Mouse (Mus musculus) midbrain, embryonic 13.5 days (tissue): ENCODE measurements at regions not wholly inside any gene's neighbourhood (a gene's known extent, or its start where the extent isn't known, plus 50 kb on each side); places are given as distances from the start of the nearest gene placed in this dataset.

ENCODE experiments used
- ATAC-seq: fragments of 200-750 bp; cut with Nextera tagmentation; 2 replicates; pipeline ENCODE4 v1.8.0; 2017; ENCODE audit warnings: mild to moderate bottlenecking, moderate TSS enrichment, moderate library complexity
- H3K27ac ChIP-seq: fragments of 300-500 bp; sonication (generic); 2 replicates; pipeline ENCODE4 v1.5.1; 2015; ENCODE audit warnings: inconsistent platforms, mild to moderate bottlenecking, moderate library complexity
- H3K27me3 ChIP-seq: fragments of 300-500 bp; sonication (generic); 2 replicates; pipeline ENCODE4 v1.6.1; 2015; ENCODE audit warnings: mild to moderate bottlenecking, inconsistent platforms
- H3K36me3 ChIP-seq: fragments of 300-500 bp; sonication (generic); 2 replicates; pipeline ENCODE4 v1.6.1; 2015; ENCODE audit warnings: mild to moderate bottlenecking, inconsistent platforms
- H3K4me1 ChIP-seq: fragments of 300-500 bp; sonication (generic); replicated peaks from 2 replicates; pipeline ENCODE4 v1.6.1; 2015; ENCODE audit warnings: inconsistent platforms
- H3K4me2 ChIP-seq: fragments of 300-500 bp; sonication (generic); replicated peaks from 2 replicates; pipeline ENCODE4 v1.6.1; 2015; ENCODE audit warnings: moderate library complexity, mild to moderate bottlenecking, inconsistent platforms
- H3K4me3 ChIP-seq: fragments of 300-500 bp; sonication (generic); replicated peaks from 2 replicates; pipeline ENCODE4 v1.5.1; 2015; ENCODE audit warnings: mild to moderate bottlenecking, inconsistent platforms
- H3K9ac ChIP-seq: fragments of 300-500 bp; sonication (generic); replicated peaks from 2 replicates; pipeline ENCODE4 v1.6.1; 2015; ENCODE audit warnings: mild to moderate bottlenecking, inconsistent platforms
- H3K9me3 ChIP-seq: fragments of 300-500 bp; sonication (generic); 2 replicates; pipeline ENCODE4 v1.6.1; 2016; ENCODE audit warnings: mild to moderate bottlenecking, inconsistent platforms
- WGBS: fragments of 180-500 bp; shearing (Covaris S2); methylation state at CpG from one replicate; pipeline ENCODE4 v1.1.7; 2015; 5-methylcytosine and 5-hydroxymethylcytosine counted together

DNA sequence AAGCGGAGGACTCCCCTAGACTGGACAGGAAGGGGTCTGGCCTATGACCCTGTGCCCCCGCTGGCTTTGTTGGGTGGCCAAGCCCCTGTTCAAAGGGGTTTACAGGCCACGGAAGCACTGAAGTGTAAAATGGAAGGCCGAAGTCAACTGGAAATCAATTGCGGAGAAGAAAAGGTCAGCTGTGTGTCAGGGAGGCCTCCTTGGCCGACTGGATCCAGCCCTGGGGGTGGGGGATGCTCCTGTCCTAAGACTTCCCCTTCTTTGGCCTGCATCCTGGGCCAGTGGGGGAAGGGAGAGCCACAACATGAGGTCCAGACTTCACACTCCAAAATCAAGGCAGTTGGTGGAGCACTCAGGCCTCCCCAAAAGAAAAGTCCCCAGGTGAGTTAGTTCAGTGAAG is 66.4 kb upstream of the Ret start:
- no peak overlapping the region for H3K4me2 ChIP-seq
- H3K4me1 ChIP-seq, result no peaks in the 10 kb centered on the region
- ATAC-seq, result no peak
- no peaks in the 10 kb centered on the region for H3K9me3 ChIP-seq
- H3K27ac ChIP-seq, result no peak overlapping the region
- WGBS, result 5% methylated on average over 6 of the region's 6 CpGs
- no peaks in the 10 kb centered on the region for H3K36me3 ChIP-seq
- H3K9ac ChIP-seq, result no peak overlapping the region
- no peaks in the 10 kb centered on the region for H3K27me3 ChIP-seq
- H3K4me3 ChIP-seq, result no peak overlapping the region

DNA sequence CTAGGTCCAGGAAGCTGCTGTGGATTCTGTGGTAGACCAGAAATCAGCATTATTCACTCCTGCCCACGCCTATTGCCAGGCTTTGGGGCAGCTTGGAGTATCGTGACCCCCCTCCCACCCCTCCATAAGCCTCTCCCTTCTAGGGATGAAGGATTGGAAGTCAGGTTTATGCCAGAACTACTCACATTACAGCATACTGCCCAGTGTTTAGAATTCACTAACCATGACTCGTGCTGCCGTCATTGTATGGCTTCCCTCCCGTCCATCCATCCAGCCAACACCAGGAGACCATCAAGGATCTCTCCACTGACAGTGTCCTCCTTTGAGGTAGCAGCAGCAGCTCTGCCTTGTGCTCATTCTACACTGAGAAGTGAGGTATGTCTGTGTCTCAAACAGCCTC is 62.4 kb upstream of the Ret start:
- Histone ChIP-seq H3K27ac (no peak overlapping the region), H3K9ac (no peak overlapping the region), H3K4me3 (no peak overlapping the region), H3K36me3 (no peaks in the 10 kb centered on the region), H3K9me3 (no peaks in the 10 kb centered on the region), H3K27me3 (no peaks in the 10 kb centered on the region), H3K4me2 (no peak overlapping the region), H3K4me1 (no peaks in the 10 kb centered on the region)
- 81% methylated on average over 5 of the region's 5 CpGs for WGBS
- ATAC-seq, result no peak

DNA sequence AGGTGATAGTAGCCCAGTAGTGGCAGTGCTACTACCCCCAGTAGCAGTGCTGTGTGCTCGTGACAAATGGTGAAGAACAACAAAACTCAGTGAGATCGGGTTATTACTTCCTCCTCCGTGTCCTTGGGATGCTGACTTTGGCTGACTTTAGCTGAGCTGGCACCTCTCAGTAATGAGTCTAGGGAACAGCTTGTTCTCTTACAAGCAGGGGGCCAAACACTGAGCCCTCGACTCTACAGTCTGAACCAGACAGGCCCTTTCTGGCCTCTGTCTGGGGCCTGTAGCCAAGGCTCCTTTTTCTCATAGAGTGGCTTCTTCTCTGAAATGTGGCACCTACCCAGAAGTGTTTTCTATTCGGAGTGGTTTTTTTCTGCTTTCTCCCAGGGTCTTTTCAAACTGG is 57.4 kb upstream of the Ret start:
- no peak overlapping the region for H3K9ac ChIP-seq
- ATAC-seq, result no peak
- H3K4me2 ChIP-seq, result no peak overlapping the region
- H3K27me3 ChIP-seq, result no peaks in the 10 kb centered on the region
- H3K36me3 ChIP-seq, result no peaks in the 10 kb centered on the region
- H3K4me1 ChIP-seq, result no peaks in the 10 kb centered on the region
- H3K27ac ChIP-seq, result no peak overlapping the region
- no peak overlapping the region for H3K4me3 ChIP-seq
- no peaks in the 10 kb centered on the region for H3K9me3 ChIP-seq
- WGBS, result 86% methylated on average over 5 of the region's 5 CpGs

DNA sequence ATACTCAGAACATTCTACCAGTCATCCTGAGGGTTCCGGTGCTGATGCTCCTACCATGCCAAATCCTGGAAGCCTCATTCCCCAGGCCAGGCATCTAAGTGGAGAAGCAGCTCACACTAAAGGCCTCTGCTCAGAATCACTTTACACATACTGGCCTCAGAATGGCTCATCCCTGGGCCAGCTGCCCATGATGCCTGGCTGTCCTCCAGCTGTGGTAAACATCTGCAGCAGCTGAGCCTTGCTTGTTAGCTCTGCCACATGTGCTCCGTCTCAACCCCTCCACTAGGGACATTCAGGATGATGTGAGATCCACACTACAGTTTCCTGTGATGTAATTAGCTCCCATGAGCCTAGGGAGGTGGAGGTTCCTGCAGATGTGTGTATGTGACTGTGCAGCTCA is 55.2 kb upstream of the Ret start:
- no peaks in the 10 kb centered on the region for H3K27me3 ChIP-seq
- H3K4me2 ChIP-seq, result no peak overlapping the region
- H3K4me3 ChIP-seq, result no peak overlapping the region
- no peaks in the 10 kb centered on the region for H3K4me1 ChIP-seq
- no peaks in the 10 kb centered on the region for H3K9me3 ChIP-seq
- ATAC-seq, result no peak
- WGBS, result 88% methylated on average over 2 of the region's 2 CpGs
- no peak overlapping the region for H3K27ac ChIP-seq
- no peak overlapping the region for H3K9ac ChIP-seq
- H3K36me3 ChIP-seq, result no peaks in the 10 kb centered on the region

DNA sequence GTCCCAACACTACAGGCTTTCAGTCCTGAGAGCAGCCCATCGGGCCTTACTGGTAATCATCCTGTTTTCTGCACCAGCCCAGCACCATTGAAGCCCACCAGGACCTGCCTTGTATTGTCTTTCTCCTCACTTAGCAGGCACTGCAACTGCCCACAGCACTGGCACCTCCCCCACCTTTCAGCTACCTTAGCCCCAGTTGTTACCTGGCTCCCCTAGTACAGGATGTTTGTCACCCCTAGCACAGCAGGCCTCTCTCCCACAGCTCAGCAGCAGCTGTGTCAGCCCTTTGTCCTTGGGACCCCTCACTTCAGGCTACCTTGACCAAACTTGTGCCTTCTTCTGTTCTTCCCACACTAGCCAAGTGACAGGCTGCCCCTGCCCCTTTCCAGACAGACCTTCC is 53.6 kb upstream of the Ret start:
- no peak for ATAC-seq
- no peaks in the 10 kb centered on the region for H3K36me3 ChIP-seq
- WGBS, result 58% methylated on average over 1 of the region's 1 CpGs

DNA sequence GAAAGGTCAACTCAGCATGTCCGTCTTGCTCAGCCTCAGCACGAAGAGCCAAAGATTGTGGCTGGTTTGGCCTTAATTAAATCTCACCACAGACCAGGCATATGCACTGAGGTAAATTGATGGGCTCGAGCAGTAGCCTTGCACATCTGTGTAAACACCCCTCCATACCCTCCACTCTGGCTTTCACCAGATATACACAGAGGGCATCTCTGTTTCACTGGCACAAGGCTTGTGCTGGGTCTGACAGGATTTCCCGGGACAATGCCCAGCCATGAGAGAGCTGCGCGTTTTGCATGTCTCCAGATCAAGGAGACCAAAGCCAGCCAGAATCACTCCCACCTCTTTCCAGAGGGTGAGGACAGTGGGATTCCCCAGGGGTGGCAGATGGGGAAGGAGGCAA is 52.5 kb upstream of the Ret start:
- H3K4me2 ChIP-seq, result no peak overlapping the region
- no peak for ATAC-seq
- H3K36me3 ChIP-seq, result no peaks in the 10 kb centered on the region
- no peak overlapping the region for H3K27ac ChIP-seq
- H3K27me3 ChIP-seq, result no peaks in the 10 kb centered on the region
- H3K9me3 ChIP-seq, result no peaks in the 10 kb centered on the region
- H3K4me3 ChIP-seq, result no peak overlapping the region
- WGBS, result 88% methylated on average over 6 of the region's 6 CpGs
- H3K9ac ChIP-seq, result no peak overlapping the region
- H3K4me1 ChIP-seq, result no peaks in the 10 kb centered on the region

More for the DNA sequence above, 53.6 kb upstream of the Ret start:
- H3K4me3 ChIP-seq, result no peak overlapping the region
- no peaks in the 10 kb centered on the region for H3K4me1 ChIP-seq
- no peak overlapping the region for H3K4me2 ChIP-seq
- H3K9me3 ChIP-seq, result no peaks in the 10 kb centered on the region
- no peaks in the 10 kb centered on the region for H3K27me3 ChIP-seq
- no peak overlapping the region for H3K9ac ChIP-seq
- H3K27ac ChIP-seq, result no peak overlapping the region
